Mouse (Mus musculus): Measurements from ENCODE around the gene Tmem251. TPM values are rescaled to one million over a fixed set of nuclear protein-coding genes. Genes with fewer than 3 reads are reported as not detected.

Gene Tmem251
- polyA plus RNA-seq, 1 experiment: 0.13 TPM

DNA sequence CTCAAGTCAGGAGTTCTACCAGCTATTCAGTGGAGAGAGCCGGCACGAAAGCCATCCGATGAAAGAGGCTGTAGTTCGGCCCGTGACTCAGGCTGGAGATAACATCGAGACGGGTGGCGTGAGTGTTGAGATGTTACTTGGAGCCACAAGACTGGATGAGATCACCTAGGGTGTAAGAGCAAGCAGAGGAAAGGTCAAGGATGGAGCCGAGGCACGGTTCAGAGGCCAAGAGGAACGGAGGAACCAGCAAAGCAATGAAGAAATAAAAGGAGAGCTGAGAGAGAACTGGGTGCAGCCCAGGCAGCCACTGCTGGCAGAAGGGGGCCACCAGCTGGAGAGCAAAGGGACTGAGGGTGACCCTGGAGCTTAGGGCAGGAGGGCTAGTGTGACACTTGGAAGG lies 35.3 kb upstream of the Tmem251 start:
- Histone ChIP-seq H3K4me3 (replicated peaks) (no peak overlapping the region), H3K36me3 (ENCODE audit: control insufficient read depth) (no peaks in the 10 kb centered on the region), H3K4me1 (ENCODE audit: control insufficient read depth) (peaks cover 24% of the 10 kb centered on the region), H3K9me3 (ENCODE audit: control insufficient read depth, low read length) (no peaks in the 10 kb centered on the region), H3K27me3 (ENCODE audit: control insufficient read depth) (peaks cover 30% of the 10 kb centered on the region)
- TF ChIP-seq TAL1 (IDR thresholded peaks at IDR 0.05; ENCODE audit: low read length) (no peak), GATA1 (IDR thresholded peaks at IDR 0.05; ENCODE audit: low read length) (no peak)

DNA sequence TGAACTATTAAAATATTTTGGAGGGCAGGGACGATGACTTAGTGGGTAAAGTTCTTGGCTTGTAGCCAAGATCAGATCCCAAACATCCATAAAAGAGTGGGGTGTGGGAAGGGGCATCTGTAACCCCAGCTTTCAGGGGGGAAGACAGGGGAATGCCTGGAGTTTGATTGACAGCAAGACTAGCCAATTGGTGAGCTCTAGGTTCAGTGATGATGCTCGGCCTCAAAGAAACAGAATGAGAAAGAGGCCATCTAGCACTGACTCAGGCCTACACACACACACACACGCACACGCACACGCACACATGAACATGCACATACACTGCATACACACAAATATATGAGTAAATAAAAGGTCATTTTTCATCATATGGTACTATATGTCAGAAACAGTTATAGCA lies 33.7 kb upstream of the Tmem251 start:
- Histone ChIP-seq H3K4me1 (ENCODE audit: control insufficient read depth) (peaks cover 11% of the 10 kb centered on the region), H3K27me3 (ENCODE audit: control insufficient read depth) (peaks cover 17% of the 10 kb centered on the region)
- TF ChIP-seq TAL1 (IDR thresholded peaks at IDR 0.05; ENCODE audit: low read length) (no peak), GATA1 (IDR thresholded peaks at IDR 0.05; ENCODE audit: low read length) (no peak)

DNA sequence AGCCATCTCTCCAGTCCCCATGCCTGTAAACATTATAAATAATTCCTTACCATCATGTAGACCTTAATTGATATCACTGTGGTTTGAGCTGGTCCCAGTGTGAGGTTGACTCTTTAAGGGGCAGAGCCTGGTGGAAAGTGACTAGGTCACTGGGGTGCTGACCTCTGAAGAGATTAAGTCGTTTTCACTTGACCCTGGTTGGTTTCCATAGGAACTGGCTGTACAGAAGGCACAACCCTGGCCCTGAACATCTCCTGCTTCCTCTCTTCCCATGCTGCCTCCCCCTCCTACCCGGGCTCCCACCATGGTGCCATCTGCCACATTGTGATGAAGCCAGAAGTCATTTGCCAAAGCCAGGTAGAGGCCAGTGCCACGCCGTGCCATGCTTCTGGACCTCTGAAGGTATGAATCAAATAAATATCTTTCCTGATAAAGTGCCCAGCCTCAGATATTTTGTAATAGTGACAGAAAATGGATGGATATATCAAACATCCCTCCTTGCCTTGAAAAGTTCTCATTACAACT lies 32.6 kb upstream of the Tmem251 start:
- peaks cover 12% of the 10 kb centered on the region for H3K27me3 ChIP-seq (ENCODE audit: control insufficient read depth)
- no peaks in the 10 kb centered on the region for H3K36me3 ChIP-seq (ENCODE audit: control insufficient read depth)
- TF ChIP-seq TAL1 (IDR thresholded peaks at IDR 0.05; ENCODE audit: low read length): no peak
- TF ChIP-seq GATA1 (IDR thresholded peaks at IDR 0.05; ENCODE audit: low read length): no peak
- H3K9me3 ChIP-seq (ENCODE audit: control insufficient read depth, low read length): no peaks in the 10 kb centered on the region
- H3K4me1 ChIP-seq (ENCODE audit: control insufficient read depth): peaks cover 3% of the 10 kb centered on the region; the same call in 1 of the 2 replicates
- H3K4me3 ChIP-seq (replicated peaks): no peak overlapping the region

More for the DNA sequence above, 33.7 kb upstream of the Tmem251 start:
- Histone ChIP-seq H3K4me3 (replicated peaks) (no peak overlapping the region), H3K9me3 (ENCODE audit: control insufficient read depth, low read length) (no peaks in the 10 kb centered on the region), H3K36me3 (ENCODE audit: control insufficient read depth) (no peaks in the 10 kb centered on the region)

DNA sequence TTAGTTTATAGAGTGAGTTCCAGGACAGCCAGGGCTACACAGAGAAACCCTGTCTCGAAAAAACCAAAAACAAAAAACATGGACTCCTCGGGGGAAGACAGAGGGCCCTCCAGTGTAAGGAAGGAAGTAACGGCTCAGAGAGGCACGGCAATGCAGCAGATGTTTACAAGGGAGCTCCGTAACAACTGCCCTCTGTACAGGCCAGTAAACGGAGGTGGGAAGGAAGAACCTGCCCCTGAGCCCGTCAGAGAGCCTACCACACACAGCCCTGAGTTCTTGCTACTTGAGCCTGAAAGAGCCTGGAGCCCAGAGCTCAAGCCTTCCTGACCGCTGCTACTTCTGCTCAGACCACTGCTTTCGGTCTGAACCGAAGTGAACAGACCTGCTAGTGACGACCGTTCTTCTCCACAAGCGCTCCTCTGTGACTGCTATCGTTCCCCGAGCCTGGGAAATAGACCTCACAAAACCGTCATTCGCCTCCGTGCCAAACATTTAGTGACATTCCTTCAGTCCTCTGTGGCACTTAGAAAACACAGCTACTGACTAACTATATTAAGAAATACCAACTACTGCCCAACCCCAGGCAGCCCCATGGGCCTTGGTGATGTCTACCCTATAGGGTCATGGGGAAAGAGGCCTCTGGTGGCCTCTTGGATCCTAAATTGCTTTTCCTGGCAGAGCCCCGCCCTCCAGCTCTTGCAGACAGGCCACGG lies 30.3 kb upstream of the Tmem251 start:
- H3K36me3 ChIP-seq (ENCODE audit: control insufficient read depth): no peaks in the 10 kb centered on the region
- H3K9me3 ChIP-seq (ENCODE audit: control insufficient read depth, low read length): no peaks in the 10 kb centered on the region
- no peak overlapping the region for H3K4me3 ChIP-seq (replicated peaks)
- peaks cover 1% of the 10 kb centered on the region; the same call in 1 of the 2 replicates for H3K4me1 ChIP-seq (ENCODE audit: control insufficient read depth)
- H3K27me3 ChIP-seq (ENCODE audit: control insufficient read depth): no peaks in the 10 kb centered on the region
- TF ChIP-seq GATA1 (IDR thresholded peaks at IDR 0.05; ENCODE audit: low read length) (no peak), TAL1 (IDR thresholded peaks at IDR 0.05; ENCODE audit: low read length) (no peak)

DNA sequence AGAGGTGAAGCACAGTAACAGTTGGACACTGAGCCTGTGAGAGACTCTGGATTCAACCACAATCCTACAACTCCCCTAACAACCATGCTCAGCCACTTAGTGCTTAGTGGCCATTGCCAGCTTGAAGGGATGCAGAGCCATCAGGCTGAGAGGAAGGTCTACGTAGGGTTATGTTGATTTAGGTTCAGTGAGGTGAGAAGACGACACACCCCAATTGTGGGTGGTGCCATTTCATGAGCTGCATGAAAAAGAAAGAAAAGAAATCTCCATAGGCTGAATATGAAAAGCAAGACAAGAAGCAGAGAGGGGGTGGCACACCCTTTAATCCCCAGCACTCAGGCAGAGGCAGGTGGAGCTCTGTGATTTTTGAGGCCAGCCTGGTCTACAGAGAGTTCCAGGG lies 29.4 kb upstream of the Tmem251 start:
- Histone ChIP-seq H3K4me1 (ENCODE audit: control insufficient read depth) (peaks cover 1% of the 10 kb centered on the region; the same call in 1 of the 2 replicates), H3K36me3 (ENCODE audit: control insufficient read depth) (no peaks in the 10 kb centered on the region), H3K27me3 (ENCODE audit: control insufficient read depth) (no peaks in the 10 kb centered on the region), H3K9me3 (ENCODE audit: control insufficient read depth, low read length) (no peaks in the 10 kb centered on the region), H3K4me3 (replicated peaks) (no peak overlapping the region)
- no peak for TF ChIP-seq TAL1 (IDR thresholded peaks at IDR 0.05; ENCODE audit: low read length)

DNA sequence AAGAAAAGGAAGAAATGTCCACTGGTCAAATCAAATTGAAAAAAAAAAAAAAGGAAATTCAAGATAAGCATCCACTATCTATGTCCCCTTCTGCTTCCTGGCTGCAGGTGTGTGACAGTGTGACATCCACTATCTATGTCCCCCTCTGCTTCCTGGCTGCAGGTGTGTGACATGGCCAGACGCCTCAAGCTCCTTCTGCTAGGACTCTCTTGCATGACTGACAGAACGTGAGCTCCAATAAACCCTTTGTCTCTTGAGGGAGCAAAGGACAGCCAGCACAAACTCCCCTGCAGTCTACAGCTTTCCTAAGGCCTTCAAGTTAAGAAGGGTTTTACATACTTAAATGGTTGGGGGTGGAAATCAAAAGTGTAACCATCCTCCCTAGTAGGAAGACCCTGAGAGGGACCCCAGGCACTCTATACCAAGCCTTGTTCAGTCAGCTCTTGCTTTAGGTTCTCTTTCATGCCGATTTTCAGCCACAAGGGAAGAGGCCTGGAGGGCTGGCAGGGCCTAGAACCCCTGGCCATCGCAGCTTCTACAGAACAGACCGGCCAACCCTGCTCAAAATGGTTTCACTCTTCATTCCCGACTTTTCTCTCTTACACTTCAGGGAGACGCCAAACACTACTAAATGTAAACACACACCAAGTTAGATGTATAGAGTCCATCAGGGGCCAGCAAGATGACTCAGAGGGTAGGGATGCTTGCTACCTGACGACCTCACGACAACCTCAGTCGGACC lies 28.7 kb upstream of the Tmem251 start:
- Histone ChIP-seq H3K4me3 (replicated peaks) (no peak overlapping the region), H3K9me3 (ENCODE audit: control insufficient read depth, low read length) (no peaks in the 10 kb centered on the region), H3K27me3 (ENCODE audit: control insufficient read depth) (no peaks in the 10 kb centered on the region), H3K4me1 (ENCODE audit: control insufficient read depth) (peaks cover 1% of the 10 kb centered on the region; the same call in 1 of the 2 replicates), H3K36me3 (ENCODE audit: control insufficient read depth) (no peaks in the 10 kb centered on the region)
- no peak for TF ChIP-seq TAL1 (IDR thresholded peaks at IDR 0.05; ENCODE audit: low read length)
- no peak for TF ChIP-seq GATA1 (IDR thresholded peaks at IDR 0.05; ENCODE audit: low read length)

DNA sequence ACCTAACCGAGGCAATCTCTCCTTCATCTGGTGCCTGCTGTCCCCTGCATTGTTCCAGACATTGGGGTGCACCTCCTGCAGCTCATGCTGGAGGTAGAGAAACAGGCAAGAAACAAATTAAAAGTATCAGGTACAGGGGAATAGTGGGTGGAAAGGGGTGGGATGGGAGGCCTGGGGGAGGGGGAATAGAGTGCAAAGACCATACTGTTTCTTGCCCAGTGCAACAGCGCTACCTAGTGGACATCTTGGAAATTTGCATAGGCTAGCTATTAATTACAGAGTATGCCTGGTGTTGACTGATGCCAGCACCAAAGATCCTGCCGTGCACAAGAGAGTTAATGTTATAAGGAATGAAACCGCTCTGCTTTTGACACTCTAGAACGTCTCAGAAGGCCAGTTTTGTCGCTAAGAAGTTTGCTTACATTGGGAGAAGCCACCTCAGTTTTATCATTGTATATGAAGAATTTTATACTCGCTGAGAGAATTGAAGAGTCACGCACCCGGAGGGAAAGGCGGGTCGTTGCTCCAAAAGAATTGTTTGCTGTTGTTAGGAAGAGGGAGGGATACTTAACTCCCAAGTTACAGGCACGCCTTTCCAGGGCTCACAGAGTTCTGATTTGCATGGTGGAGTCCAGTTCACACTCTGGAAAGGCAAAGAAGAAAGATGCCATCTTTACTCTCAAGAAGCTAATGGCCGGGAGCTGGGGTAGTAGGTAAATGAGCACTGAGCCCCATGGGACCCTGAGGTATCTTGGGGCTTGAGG lies 23.8 kb upstream of the Tmem251 start:
- Histone ChIP-seq H3K9me3 (ENCODE audit: control insufficient read depth, low read length) (no peaks in the 10 kb centered on the region), H3K36me3 (ENCODE audit: control insufficient read depth) (no peaks in the 10 kb centered on the region), H3K4me1 (ENCODE audit: control insufficient read depth) (no peaks in the 10 kb centered on the region; the same call in 1 of the 2 replicates), H3K27me3 (ENCODE audit: control insufficient read depth) (no peaks in the 10 kb centered on the region), H3K4me3 (replicated peaks) (no peak overlapping the region)
- TF ChIP-seq GATA1 (IDR thresholded peaks at IDR 0.05; ENCODE audit: low read length) (no peak), TAL1 (IDR thresholded peaks at IDR 0.05; ENCODE audit: low read length) (no peak)

DNA sequence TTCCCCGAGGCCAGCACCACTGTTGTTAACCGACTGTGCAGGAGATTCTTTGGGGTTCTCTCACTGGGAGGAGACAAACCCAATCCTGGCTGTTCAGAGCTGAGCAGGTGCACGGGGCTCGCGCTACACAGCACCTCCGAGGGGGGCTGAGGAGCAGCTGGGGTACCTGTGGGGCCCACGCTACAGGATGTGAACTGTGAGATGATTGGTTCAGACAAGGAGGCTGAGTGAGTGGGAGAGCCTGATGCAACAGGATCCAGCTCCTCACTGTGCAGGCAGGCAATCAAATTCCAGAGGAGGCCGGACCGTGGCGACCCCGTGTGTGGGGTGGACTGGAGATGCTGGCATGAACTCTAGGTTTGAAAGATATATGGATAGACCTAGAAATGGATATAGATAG lies 21.1 kb upstream of the Tmem251 start:
- Histone ChIP-seq H3K4me1 (ENCODE audit: control insufficient read depth) (peaks cover 11% of the 10 kb centered on the region), H3K36me3 (ENCODE audit: control insufficient read depth) (no peaks in the 10 kb centered on the region), H3K9me3 (ENCODE audit: control insufficient read depth, low read length) (no peaks in the 10 kb centered on the region), H3K4me3 (replicated peaks) (no peak overlapping the region), H3K27me3 (ENCODE audit: control insufficient read depth) (no peaks in the 10 kb centered on the region)
- TF ChIP-seq TAL1 (IDR thresholded peaks at IDR 0.05; ENCODE audit: low read length) (no peak), GATA1 (IDR thresholded peaks at IDR 0.05; ENCODE audit: low read length) (no peak)

DNA sequence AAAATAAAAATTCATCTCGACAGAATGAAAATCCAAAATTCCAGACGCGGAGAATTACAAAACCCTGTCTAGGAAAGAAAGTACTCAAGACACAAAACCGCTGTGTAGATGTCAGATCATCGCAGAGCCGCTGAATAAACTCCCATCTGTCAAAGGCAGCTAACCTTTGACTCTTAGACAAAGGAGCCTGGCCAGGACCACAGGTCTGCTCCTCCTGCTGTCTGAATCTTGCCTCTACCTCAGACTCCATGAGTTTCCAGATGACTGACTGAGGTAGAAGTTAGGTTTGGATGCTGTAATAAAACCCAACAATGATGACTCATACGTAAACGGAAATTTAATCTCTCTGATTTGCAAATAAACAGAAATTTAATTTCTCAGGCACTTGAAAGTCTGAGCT lies 20.6 kb upstream of the Tmem251 start:
- Histone ChIP-seq H3K4me3 (replicated peaks) (no peak overlapping the region), H3K4me1 (ENCODE audit: control insufficient read depth) (peaks cover 11% of the 10 kb centered on the region), H3K9me3 (ENCODE audit: control insufficient read depth, low read length) (no peaks in the 10 kb centered on the region), H3K36me3 (ENCODE audit: control insufficient read depth) (no peaks in the 10 kb centered on the region), H3K27me3 (ENCODE audit: control insufficient read depth) (no peaks in the 10 kb centered on the region)
- TF ChIP-seq TAL1 (IDR thresholded peaks at IDR 0.05; ENCODE audit: low read length) (no peak), GATA1 (IDR thresholded peaks at IDR 0.05; ENCODE audit: low read length) (no peak)
